Mouse (Mus musculus) layer of hippocampus, adult 2 months (tissue): Measurements from ENCODE around the gene Scmh1. TPM values are rescaled to one million over a fixed set of nuclear protein-coding genes. Genes with fewer than 3 reads are reported as not detected.

ENCODE experiments used
- DNase-seq, 2 experiments: peaks; one replicate each; pipeline ENCODE4 v3.0.0; 2022; ENCODE audit warnings: low spot score in 2 of 2
- H3K27ac ChIP-seq: fragments of 200-600 bp; 2 replicates; pipeline ENCODE4 v1.8.1; 2022
- H3K4me3 ChIP-seq: fragments of 200-600 bp; 2 replicates; pipeline ENCODE4 v1.8.1; 2022; ENCODE audit warnings: mild to moderate bottlenecking
- CTCF ChIP-seq: fragments of 200-600 bp; conservative IDR thresholded peaks from 2 replicates; pipeline ENCODE4 v1.8.1; 2022; ENCODE audit warnings: antibody characterized with exemption, mild to moderate bottlenecking, moderate library complexity
- long read RNA-seq, 2 experiments: library from polyadenylated mRNA; stranded (forward); transcript quantifications; one replicate each; pipeline ENCODE4 v2.0.0; 2021; ENCODE audit warnings: borderline mapping rate in 2 of 2
- total RNA-seq, 2 experiments: library from RNA; stranded (reverse); gene quantifications; 2 replicates each; pipeline ENCODE4 v1.2.3; 2021

Scmh1 gene
- 10 to 100 TPM; 87.9 to 92.3 TPM for total RNA-seq
- long read RNA-seq, experiment 1, partial matches to known transcripts: 2 of 24 reads
- long read RNA-seq, experiment 1, other reads (novel, unspliced or antisense): 16 of 24 reads
- long read RNA-seq, experiment 2, partial matches to known transcripts: 2 of 18 reads
- long read RNA-seq, experiment 2, other reads (novel, unspliced or antisense): 14 of 18 reads

DNA sequence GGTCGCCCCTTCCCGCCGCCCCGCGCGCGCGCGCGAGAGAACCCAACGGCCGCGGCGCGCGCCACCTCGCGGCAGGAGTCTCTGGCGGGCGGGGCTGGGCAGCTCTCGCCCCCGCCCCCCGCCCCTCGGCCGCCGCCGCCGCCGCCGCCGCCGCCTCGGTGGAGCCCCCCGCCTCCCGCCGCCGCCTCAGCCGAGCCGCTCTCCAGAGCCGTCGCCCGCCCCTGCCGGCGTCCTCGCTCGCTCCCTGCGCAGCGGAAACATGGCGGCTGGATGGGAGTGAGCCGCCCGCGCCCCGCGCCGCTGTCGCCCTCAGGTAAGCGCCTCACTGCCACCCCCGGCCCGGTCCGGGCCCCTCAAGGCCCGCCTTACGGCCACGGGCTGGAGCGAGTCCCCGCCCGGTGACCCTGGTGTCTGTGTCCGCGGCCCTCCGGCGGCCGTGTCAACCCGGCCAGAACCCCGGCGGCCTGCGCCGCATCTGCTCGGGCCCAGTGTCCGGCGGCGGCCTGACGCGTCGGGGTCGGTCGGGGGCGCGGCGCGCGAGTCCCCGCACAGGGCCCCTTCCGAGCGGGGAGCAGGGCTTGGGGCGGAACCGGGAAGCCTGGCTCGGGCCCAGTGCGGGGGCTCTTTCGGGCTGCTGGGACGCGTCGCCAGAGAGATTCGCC, at the start of gene Scmh1:
TSS of gene Scmh1 (plus strand) at position 138 of the 662 bp plus-strand sequence.
- Histone ChIP-seq H3K27ac (peak within 1 kb of the TSS; percentile 99), H3K4me3 (peak within 1 kb of the TSS; percentile 80)
- no peak; the same call in 1 of the 2 replicates for TF ChIP-seq CTCF
- peak; percentile 19 to 55 for DNase-seq

DNA sequence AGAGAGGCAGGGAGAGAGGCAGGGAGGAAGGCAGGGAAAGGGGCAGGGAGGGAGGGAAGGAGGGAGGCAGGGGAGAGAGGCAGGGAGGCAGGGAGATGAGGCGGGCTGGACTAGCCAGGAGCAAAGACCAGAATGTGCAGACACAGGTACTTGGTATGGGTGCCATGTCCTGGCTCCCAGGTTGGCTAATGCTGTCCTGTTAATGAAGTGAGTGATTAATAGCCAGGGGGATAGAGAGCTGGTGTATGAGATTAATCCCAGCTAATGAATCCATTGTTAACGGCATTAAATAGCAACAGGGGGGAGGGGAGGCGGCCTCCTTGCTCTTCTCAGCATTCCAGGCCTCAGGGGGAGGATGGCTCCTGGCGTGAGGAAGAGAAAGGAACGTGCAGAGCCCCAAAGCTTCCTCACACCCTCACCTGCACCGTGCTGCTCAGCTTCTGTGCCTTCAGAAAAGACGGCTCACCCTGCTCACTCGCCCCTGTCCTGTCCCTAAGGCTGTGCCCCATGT, 45.0 kb upstream of the Scmh1 start:
- no peak overlapping the region for H3K27ac ChIP-seq
- no peak overlapping the region for H3K4me3 ChIP-seq
- no peak for TF ChIP-seq CTCF
- no peak for DNase-seq

DNA sequence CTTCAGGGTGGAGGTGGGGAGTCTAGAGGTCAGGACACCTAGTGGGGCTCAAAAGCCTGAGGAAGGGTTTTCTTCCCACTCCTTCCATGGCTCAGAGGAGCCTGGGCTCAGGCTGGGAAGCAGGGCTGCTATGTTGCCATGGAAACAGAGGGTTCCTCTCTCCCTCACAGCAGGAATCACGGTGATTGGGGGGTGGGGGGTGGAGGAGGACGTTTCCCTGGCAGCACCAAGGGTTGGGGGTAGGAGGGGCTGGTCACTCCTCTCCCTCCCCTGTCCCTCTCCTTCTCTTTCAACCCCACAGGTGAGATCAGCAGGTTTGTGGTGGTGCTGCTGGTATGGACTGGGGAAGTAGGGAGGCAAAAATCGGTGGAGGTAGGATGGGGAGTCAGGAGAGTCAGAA, 40.4 kb upstream of the Scmh1 start:
- DNase-seq: peak; percentile 31 to 70
- Histone ChIP-seq H3K27ac (peak overlapping the region; percentile 75; the same call in 1 of the 2 replicates), H3K4me3 (peak overlapping the region; percentile 26; the same call in 1 of the 2 replicates)
- TF ChIP-seq CTCF: no peak

DNA sequence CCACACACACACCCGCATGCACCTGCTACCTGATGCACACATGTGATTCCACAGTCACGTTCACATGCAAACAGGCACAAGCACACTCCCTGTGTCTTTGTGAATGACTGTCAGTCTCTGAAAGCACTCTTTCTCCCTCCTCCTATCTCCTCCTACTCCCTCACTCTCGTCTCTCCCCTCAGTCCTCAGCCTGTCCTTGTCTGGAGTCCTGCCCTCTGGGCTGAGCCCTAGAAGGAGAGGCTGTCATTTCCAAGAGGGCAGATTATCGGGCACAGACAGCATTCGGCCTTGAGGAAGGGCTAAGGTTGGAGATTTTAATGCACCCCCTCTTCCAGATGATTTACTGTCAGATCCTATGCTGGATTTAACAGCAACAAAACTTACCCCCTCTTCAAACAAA, 39.6 kb upstream of the Scmh1 start:
- Histone ChIP-seq H3K4me3 (no peak overlapping the region; the same call in 1 of the 2 replicates), H3K27ac (peak overlapping the region; percentile 75; the same call in 1 of the 2 replicates)
- DNase-seq: no peak
- no peak for TF ChIP-seq CTCF

DNA sequence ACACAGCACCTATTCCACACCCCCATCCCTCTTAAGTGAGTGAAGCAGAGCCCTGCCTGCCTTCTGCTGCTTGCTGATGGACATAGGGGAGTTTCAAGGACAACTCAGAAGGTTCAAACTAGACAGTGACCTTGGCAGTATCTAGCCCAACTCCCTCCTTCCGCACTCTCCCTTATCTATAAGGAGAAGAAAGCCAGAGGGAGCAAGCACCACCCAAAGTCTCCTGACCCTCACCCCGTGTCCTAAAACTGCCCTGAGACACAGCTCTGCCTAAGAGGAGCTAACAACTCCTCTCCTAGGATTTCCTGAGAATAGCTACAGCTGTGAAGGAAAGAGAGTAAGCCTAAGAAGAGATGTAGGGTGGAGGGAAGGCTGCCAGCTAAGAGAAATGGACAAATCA, 37.0 kb upstream of the Scmh1 start:
- no peak for DNase-seq
- Histone ChIP-seq H3K27ac (peak overlapping the region; percentile 61; the same call in 1 of the 2 replicates), H3K4me3 (no peak overlapping the region)
- no peak for TF ChIP-seq CTCF

DNA sequence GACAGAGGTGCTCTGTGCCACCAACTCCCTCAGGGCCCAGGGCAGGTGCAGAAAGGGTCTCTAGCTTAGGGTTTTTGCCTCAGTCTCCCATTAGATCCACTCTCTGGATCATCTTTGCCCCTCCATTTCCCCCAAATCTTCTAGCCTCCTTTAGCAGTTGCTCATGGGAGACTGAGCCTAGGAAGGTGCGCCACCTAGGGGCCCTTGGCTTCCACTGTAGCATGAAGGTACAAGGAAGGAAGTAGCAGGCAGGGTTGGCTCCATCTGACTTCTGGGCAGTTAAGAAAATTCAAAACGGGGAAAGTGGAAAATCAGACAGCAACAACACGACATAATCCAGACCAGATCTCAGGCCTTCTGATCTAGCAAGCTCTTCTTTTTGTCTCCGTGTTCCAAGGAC, 36.4 kb upstream of the Scmh1 start:
- H3K4me3 ChIP-seq: no peak overlapping the region
- H3K27ac ChIP-seq: peak overlapping the region; percentile 61; the same call in 1 of the 2 replicates
- TF ChIP-seq CTCF: peak; percentile 97
- DNase-seq: peak; percentile 69 to 79

DNA sequence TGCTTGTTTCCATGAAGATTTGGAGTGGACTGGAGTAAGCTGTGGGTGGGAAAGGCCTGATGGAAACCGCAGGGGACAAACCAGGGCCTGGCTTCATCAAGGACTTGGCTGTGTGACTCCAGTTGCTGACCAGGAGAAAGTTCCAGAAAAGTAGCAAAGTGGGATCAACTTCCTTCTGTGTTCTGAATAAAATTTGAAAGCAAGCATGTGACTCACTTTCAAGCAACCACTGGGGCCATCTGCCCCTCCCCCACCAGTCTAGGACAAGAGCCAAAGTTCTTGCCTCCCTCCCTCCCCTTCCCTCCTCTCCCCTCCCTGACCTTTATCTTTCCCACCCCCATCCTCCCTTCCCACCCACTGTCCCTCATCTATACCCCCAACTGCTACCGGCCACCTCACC, 35.9 kb upstream of the Scmh1 start:
- Histone ChIP-seq H3K4me3 (no peak overlapping the region), H3K27ac (peak overlapping the region; percentile 61; the same call in 1 of the 2 replicates)
- no peak for TF ChIP-seq CTCF
- no peak for DNase-seq

DNA sequence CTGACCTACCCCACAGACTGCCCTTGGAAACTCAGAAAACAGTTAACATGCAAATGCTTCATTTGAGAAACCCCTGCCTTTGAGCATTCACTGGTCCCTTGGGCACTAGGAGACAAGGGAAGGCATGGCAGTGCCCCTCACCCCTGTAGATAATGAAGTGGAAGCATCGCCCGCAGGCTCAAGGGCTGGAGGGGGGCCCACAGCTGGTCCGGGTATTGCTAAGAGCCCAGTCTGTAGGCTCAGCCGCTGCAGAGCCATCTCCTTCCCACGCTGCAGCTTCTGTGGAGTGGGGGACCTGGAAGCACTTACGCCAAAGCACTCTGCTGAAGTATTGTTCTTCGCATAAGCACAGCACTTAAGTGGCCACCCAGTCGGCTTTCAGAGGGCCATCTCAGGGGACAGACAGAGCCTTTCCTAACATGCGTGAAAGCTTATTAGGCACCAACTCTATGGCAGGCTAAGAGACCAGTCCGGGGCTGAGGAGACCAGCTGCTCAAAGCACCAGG, 35.2 kb upstream of the Scmh1 start:
- H3K4me3 ChIP-seq: no peak overlapping the region; the same call in 1 of the 2 replicates
- TF ChIP-seq CTCF: no peak
- peak overlapping the region; percentile 36 for H3K27ac ChIP-seq
- no peak for DNase-seq

DNA sequence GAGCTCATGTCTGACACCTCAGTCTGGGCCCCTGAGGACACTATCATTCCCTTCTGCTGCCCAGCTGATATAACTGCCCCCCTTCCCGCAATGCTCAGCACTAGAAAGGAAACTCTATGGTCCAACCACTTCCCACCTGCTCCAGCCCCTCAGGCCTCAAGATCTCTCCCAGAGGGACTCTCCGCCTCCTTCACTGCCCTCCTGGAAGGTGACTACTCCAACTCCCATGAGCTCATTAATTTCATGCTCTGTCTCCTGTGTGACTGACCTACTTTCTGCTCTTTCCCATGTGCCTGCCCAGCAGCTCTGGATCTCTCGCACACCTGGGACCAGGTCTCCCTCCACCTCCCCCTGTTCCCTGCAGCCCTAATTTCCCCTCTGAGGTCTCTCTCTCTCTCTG, 32.2 kb upstream of the Scmh1 start:
- no peak for TF ChIP-seq CTCF
- no peak overlapping the region for H3K4me3 ChIP-seq
- no peak overlapping the region for H3K27ac ChIP-seq
- DNase-seq: no peak

DNA sequence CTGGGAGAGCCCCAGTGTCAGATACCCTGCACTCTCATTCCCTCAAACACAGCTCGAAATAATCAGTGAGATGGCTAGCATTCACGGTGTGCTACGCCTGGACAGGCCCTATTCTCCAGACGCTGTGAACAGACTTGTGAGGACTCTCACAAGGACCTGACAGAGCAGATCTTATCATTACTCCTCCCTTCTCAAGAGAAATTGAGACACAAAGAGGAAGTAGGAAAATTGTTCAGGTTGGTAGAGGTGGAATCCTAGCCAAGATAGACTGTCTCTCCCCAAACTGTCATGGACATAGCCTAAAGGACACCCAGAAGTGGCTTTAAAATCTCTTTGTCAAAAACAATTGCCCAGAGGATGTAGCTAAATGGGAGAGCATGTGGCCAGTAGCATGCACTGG, 31.3 kb upstream of the Scmh1 start:
- Histone ChIP-seq H3K4me3 (no peak overlapping the region), H3K27ac (no peak overlapping the region)
- DNase-seq: no peak
- no peak for TF ChIP-seq CTCF

DNA sequence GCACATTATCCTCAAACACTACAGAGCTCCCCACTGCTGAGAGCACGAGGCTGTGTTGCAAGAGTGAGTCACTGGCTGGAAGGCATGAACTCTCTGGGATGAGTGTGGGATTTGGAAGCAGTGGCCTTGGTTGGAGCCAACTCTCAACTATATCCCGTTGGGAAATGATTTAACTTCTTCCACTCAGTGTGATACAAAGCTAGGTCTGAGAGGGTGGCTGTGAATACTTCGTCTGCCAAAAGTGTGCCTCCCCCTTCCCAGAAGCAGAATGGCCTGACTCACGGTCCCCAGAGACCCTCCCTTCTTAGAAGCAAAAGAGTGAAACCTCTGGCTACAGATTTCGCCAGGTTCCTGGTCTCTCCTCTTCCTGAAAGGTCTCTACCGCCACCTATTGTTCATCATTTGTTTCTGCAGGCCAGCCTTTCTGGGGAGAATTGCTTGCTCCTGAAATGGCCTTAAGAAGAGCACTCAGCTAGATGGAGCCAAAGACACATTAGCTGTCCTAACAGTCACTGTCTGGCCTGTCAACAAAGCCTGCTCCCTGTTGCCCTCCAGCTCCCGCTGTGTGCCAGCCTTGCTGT, 24.2 kb upstream of the Scmh1 start:
- DNase-seq: peak; percentile 70 to 78
- Histone ChIP-seq H3K4me3 (no peak overlapping the region; the same call in 1 of the 2 replicates), H3K27ac (0 out of 2 replicates have a peak overlapping the region, but pooled peaks have one; percentile 2)
- peak; percentile 96 for TF ChIP-seq CTCF

DNA sequence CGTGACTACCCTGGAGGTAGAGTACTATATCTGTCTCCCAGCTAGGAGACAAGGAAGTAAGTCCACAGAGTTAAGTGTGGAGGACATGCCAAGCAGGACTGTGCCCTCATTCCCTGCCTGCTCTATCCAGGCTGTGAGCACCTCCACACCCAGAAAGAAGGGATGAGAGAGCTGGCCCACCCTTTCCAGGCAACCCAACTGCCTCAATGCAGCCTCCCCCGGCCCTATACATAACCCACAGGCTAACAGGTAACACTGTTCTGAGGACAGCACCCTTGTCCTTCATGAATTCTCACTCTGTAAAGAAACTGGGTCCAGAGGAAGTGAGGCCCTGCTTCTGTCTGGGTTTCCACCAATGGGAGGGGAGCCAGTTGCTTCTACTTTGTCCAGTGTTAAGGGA, 19.6 kb upstream of the Scmh1 start:
- no peak overlapping the region for H3K4me3 ChIP-seq
- no peak for TF ChIP-seq CTCF
- H3K27ac ChIP-seq: no peak overlapping the region
- DNase-seq: no peak

DNA sequence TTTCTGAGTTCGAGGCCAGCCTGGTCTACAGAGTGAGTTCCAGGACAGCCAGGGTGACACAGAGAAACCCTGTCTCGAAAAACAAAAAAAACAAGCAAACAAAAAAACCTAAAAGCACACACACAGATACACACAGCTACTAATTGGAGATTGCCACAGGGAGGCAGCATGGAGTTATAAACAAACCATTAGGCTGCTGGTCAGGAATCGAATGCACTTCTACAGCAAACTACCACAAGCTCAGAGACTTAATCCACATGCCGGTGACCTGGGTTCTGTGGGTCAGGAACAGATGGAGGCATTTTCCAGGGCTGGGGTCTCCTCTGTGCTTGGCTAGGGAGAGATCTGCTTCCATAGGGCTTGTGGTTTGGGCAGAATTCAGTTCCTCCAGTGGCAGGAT, 17.6 kb upstream of the Scmh1 start:
- no peak overlapping the region for H3K27ac ChIP-seq
- peak in 1 of 2 experiments; percentile 54 for DNase-seq
- no peak overlapping the region for H3K4me3 ChIP-seq
- TF ChIP-seq CTCF: peak; percentile 78
